Mouse (Mus musculus): Measurements from ENCODE around the gene Col23a1. TPM values are rescaled to one million over a fixed set of nuclear protein-coding genes. Genes with fewer than 3 reads are reported as not detected.

The Col23a1 gene
- total RNA-seq, 2 experiments from 2014 or later = 11.1 to 11.3 TPM

DNA sequence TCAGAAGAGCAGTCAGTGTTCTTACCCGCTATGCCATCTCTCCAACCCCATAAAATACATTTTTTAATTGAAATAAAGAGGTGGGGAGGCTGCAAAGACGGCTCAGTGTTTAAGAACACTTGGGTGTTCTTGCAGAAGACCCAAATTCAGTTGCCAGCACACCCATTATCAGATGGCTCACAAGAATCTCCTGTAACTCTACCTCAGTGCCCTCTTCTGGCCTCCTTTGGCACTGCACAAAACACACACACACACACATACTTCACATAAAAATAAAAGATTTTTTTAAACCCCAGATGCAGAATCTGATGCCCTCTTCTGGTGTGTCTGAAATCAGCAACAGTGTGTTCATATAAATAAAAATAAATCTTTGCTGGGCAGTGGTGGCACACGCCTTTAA, 299.1 kb downstream of the Col23a1 start:
- intact Hi-C loops (cut with DNase I) = no loop called here
- H3K27ac ChIP-seq = no peak overlapping the region
- no peak overlapping the region for H3K4me3 ChIP-seq
- DNase-seq (ENCODE audit: extremely low spot score in 1 of 2, low spot score in 2 of 2) = no peak
- TF ChIP-seq CTCF (IDR thresholded peaks at IDR 0.05) = no peak; the same call in 1 of the 2 replicates

DNA sequence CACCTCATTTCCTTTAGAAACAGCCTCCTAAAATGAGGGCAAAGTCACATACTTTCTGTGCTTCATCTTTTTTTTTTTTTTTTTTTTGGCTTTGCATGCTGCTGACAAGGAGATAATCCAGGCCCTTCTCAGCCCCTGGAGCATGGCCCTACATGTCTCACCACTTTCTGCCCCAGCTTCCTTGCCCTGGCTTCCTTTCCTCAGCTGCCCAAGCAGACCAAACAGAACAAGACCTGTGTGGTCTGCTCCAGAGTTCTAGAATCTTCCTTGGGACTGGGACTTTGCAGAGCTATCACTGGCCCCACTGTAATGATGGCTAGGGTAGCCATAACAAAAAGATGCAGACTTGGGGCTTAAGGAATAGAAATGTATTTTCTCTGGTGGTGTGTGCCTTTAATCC, 300.3 kb downstream of the Col23a1 start:
- Histone ChIP-seq H3K27ac (no peak overlapping the region), H3K4me3 (no peak overlapping the region)
- intact Hi-C loops (cut with DNase I) = no loop called here
- DNase-seq (ENCODE audit: extremely low spot score in 1 of 2, low spot score in 2 of 2) = no peak
- TF ChIP-seq CTCF (IDR thresholded peaks at IDR 0.05) = no peak

GRCm38 (mm10) chr11:51591168-51591567, 301.4 kb downstream of the Col23a1 start:
- no peak overlapping the region for H3K27ac ChIP-seq
- TF ChIP-seq CTCF (IDR thresholded peaks at IDR 0.05) = no peak
- intact Hi-C loops (cut with DNase I) = no loop called here

DNA sequence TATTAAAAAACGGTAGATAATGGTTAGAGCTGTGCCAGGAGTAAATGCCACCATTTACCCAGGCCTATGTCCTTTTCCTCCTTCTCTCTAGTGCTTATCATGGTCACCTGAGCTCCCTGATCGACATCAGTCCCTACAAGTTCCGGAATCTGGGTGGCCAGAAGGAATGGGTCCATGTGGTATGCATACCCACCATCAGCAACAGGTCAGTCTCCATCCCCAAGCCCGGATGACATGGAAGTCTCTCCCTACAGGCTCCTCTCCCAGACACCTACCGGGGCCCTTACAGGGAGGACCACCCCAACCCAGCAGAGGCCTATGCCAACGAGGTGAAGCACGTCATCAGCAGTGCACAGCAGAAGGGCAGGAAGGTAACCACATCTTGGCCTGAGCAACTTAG, 302.2 kb downstream of the Col23a1 start:
- intact Hi-C loops (cut with DNase I) = no loop called here
- H3K4me3 ChIP-seq = no peak overlapping the region

More at GRCm38 (mm10) chr11:51591168-51591567, 301.4 kb downstream of the Col23a1 start:
- no peak overlapping the region for H3K4me3 ChIP-seq
- DNase-seq (ENCODE audit: extremely low spot score in 1 of 2, low spot score in 2 of 2) = no peak

GRCm38 (mm10) chr11:51593368-51593767, 303.6 kb downstream of the Col23a1 start:
- Histone ChIP-seq H3K27ac (no peak overlapping the region), H3K4me3 (no peak overlapping the region)
- no peak for DNase-seq (ENCODE audit: extremely low spot score in 1 of 2, low spot score in 2 of 2)
- no peak for TF ChIP-seq CTCF (IDR thresholded peaks at IDR 0.05)
- intact Hi-C loops (cut with DNase I) = no loop called here

More for the DNA sequence above, 302.2 kb downstream of the Col23a1 start:
- no peak for TF ChIP-seq CTCF (IDR thresholded peaks at IDR 0.05)
- H3K27ac ChIP-seq = no peak overlapping the region
- no peak for DNase-seq (ENCODE audit: extremely low spot score in 1 of 2, low spot score in 2 of 2)

DNA sequence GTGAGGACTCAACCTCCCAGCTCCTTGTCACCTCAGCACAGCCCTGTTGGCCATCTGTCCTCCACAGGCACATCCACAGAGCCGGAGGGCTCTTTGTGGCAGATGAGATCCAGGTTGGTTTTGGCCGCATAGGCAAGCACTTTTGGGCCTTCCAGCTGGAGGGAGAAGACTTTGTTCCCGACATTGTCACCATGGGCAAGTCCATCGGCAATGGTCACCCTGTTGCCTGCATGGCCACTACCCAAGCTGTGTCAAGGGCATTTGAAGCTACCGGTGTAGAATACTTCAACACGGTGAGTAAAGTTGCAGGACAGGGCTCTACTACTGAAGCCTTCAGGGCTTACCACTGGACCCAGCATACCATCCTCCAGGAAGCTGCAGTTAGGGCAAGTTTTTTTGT, 304.1 kb downstream of the Col23a1 start:
- DNase-seq (ENCODE audit: extremely low spot score in 1 of 2, low spot score in 2 of 2) = no peak
- Histone ChIP-seq H3K4me3 (no peak overlapping the region), H3K27ac (no peak overlapping the region)
- intact Hi-C loops (cut with DNase I) = no loop called here
- no peak for TF ChIP-seq CTCF (IDR thresholded peaks at IDR 0.05)

DNA sequence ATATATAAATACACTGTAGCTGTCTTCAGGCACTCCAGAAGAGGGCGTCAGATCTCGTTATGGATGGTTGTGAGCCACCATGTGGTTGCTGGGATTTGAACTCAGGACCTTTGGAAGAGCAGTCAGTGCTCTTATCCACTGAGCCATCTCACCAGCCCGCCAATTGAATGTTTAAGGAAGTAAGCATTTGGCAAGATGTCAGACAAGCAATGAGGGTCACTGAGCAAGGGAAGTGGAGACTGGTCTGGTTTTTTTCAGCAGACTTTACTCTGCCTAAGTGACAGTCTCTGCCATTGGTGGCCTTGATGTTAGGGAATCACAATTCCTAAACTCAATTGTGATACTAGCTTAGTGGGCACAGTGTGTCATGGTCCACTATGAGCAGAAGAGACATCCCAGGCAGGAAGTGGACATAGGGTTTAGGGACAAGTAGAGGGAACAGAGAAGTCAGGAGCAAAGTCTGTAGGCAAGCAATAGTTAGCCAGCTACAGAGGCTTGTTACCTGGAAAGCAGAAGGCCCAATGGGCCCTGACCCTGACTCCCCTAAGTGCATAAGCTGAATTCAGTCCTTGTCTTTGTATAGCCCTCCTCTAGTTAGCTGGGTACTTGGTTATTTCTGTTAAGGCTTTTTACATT, 305.1 kb downstream of the Col23a1 start:
- no peak overlapping the region for H3K4me3 ChIP-seq
- no peak overlapping the region for H3K27ac ChIP-seq
- no peak for TF ChIP-seq CTCF (IDR thresholded peaks at IDR 0.05)
- DNase-seq (ENCODE audit: extremely low spot score in 1 of 2, low spot score in 2 of 2) = no peak
- intact Hi-C loops (cut with DNase I) = no loop called here

DNA sequence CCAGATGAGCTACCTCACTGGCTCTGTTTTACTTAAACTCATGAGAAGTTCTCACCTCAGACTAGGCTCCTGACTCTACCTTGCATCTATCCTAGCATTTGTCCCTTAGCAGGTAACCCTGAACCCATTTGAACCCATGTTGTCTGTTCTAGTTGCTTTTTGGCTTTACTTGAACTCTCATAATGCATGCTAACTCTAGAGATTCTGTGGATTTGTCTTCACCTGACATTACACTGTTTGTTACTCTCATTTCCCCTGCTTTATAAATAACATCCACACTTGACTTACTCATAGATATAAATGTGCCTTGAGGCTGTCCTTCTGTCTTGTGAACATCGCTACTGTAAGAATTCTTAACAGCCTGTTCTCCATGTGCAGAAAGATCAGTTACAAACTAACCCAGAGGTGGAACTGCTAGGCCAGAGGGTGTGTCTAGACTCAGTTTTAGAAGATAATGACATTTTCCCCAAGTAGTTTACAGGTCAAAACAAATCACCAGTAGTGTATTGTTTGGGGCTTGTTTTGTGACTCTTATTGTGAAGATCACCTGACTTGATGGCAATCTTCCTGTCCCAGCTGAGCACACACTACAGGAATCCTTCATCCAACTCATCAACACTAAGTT, 305.9 kb downstream of the Col23a1 start:
- TF ChIP-seq CTCF (IDR thresholded peaks at IDR 0.05) = no peak

DNA sequence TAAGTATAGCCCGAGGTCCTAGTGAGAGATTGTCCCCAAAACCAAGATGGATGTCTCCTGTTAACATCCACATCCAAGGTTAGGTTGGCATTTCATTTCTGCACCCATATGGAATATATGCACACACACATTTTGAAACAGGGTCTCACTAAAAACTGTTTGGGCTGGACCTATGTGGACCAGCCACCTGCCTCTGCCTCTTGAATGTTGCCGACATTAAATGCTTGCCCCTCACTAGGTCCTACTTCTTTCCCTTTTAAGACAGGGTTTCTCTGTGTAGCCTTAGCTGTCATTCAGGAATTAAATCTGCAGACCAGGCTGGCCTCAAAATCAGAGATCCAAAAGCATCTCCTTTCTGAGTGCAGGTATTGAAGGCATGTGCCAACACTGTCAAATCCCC, 307.8 kb downstream of the Col23a1 start:
- DNase-seq (ENCODE audit: extremely low spot score in 1 of 2, low spot score in 2 of 2) = no peak
- no peak for TF ChIP-seq CTCF (IDR thresholded peaks at IDR 0.05)
- H3K27ac ChIP-seq = no peak overlapping the region
- H3K4me3 ChIP-seq = no peak overlapping the region
- intact Hi-C loops (cut with DNase I) = no loop called here

More for the DNA sequence above, 305.9 kb downstream of the Col23a1 start:
- H3K27ac ChIP-seq = no peak overlapping the region
- DNase-seq (ENCODE audit: extremely low spot score in 1 of 2, low spot score in 2 of 2) = no peak
- intact Hi-C loops (cut with DNase I) = no loop called here
- no peak overlapping the region for H3K4me3 ChIP-seq

- no peak for TF ChIP-seq CTCF (IDR thresholded peaks at IDR 0.05)
- H3K27ac ChIP-seq = no peak overlapping the region
- intact Hi-C loops (cut with DNase I) = no loop called here
Measured at GRCm38 (mm10) chr11:51602253-51602652, 312.5 kb downstream of the Col23a1 start.

GRCm38 (mm10) chr11:51605602-51606446, 316.1 kb downstream of the Col23a1 start:
- intact Hi-C loops (cut with DNase I) = no loop called here
- H3K27ac ChIP-seq = peak overlapping the region; percentile 80
- TF ChIP-seq CTCF (IDR thresholded peaks at IDR 0.05) = no peak

More at GRCm38 (mm10) chr11:51602253-51602652, 312.5 kb downstream of the Col23a1 start:
- DNase-seq (ENCODE audit: extremely low spot score in 1 of 2, low spot score in 2 of 2) = no peak
- no peak overlapping the region for H3K4me3 ChIP-seq

More at GRCm38 (mm10) chr11:51605602-51606446, 316.1 kb downstream of the Col23a1 start:
- peak; percentile 80 to 83 for DNase-seq (ENCODE audit: extremely low spot score in 1 of 2, low spot score in 2 of 2)
- H3K4me3 ChIP-seq = peak overlapping the region; percentile 66

Measured in left cerebral cortex, adult 2 months (tissue).